Mouse (Mus musculus) C2C12 (cell line): Measurements from ENCODE around the gene Tas2r144.

Source experiments
- CEBPB ChIP-seq: IDR thresholded peaks from one replicate; pipeline ENCODE4 v1.6.1; 2011; ENCODE audit warnings: low read depth, mild to moderate bottlenecking, control low read depth, moderate library complexity
- CTCF ChIP-seq: IDR thresholded peaks from one replicate; pipeline ENCODE4 v1.5.1; 2011; ENCODE audit not compliant: control insufficient read depth, insufficient read depth, insufficient read length
- MAX ChIP-seq: IDR thresholded peaks from one replicate; pipeline ENCODE4 v1.6.1; 2011; ENCODE audit warnings: mild to moderate bottlenecking, control low read depth
- MYOG ChIP-seq: IDR thresholded peaks from one replicate; pipeline ENCODE4 v1.6.1; 2011; ENCODE audit not compliant: control insufficient read depth, insufficient read length; ENCODE audit errors: extremely low read depth
- USF1 ChIP-seq: IDR thresholded peaks from one replicate; pipeline ENCODE4 v1.6.1; 2011; ENCODE audit warnings: low read depth, mild to moderate bottlenecking, control low read depth, moderate library complexity

DNA sequence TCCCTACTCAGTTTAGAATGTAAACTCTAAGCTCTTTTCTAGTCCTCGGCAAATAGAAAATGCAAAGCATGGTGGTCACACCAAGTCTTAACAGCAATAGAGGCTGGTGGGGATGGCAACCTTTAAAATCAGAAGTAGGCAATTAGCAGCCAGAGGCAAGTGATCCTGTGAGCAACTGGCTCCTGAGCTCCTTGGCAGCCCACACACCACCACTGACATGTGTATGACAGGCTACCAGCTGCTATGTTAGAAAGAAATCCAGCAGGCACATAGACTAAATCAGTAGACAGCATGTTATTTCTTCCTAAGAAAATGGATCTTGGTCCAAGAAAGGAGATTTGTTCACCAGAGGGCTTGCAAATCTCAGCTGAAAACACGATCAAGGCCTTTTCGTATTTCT, 16.1 kb downstream of the Tas2r144 start:
- TF ChIP-seq CTCF (no peak), MAX (no peak), USF1 (no peak), MYOG (no peak), CEBPB (no peak)
